Mouse (Mus musculus) stomach, embryonic 16.5 days (tissue): Measurements from ENCODE around the gene Cyp8b1. TPM values are rescaled to one million over a fixed set of nuclear protein-coding genes. Genes with fewer than 3 reads are reported as not detected.
A peak's percentile ranks its signal among the peaks of the same experiment; 100 is the strongest.

Experiments used
- ATAC-seq: fragments of 200-750 bp; cut with Nextera tagmentation; 2 replicates; pipeline ENCODE4 v1.8.0; 2017; ENCODE audit warnings: moderate number of reproducible peaks, moderate TSS enrichment; ENCODE audit not compliant: insufficient read depth, low FRiP score
- H3K27ac ChIP-seq: fragments of 300-500 bp; sonication (generic); 2 replicates; pipeline ENCODE4 v1.5.1; 2014; ENCODE audit warnings: low read length
- H3K27me3 ChIP-seq: fragments of 300-500 bp; sonication (generic); 2 replicates; pipeline ENCODE4 v1.6.1; 2014; ENCODE audit warnings: low read length, control low read depth, mixed read lengths; ENCODE audit not compliant: control insufficient read depth, insufficient read depth
- H3K36me3 ChIP-seq: fragments of 300-500 bp; sonication (generic); 2 replicates; pipeline ENCODE4 v1.6.1; 2014; ENCODE audit warnings: low read length; ENCODE audit not compliant: control insufficient read depth, insufficient read depth
- H3K4me1 ChIP-seq: fragments of 300-500 bp; sonication (generic); 2 replicates; pipeline ENCODE4 v1.6.1; 2014; ENCODE audit warnings: low read length, control low read depth, mixed read lengths; ENCODE audit not compliant: control insufficient read depth, insufficient read depth
- H3K4me2 ChIP-seq: fragments of 300-500 bp; sonication (generic); 2 replicates; pipeline ENCODE4 v1.6.1; 2014; ENCODE audit warnings: low read depth, low read length, mixed read lengths
- H3K4me3 ChIP-seq: fragments of 300-500 bp; sonication (generic); replicated peaks from 2 replicates; pipeline ENCODE4 v1.5.1; 2014; ENCODE audit warnings: mild to moderate bottlenecking, low read length
- H3K9ac ChIP-seq: fragments of 300-500 bp; sonication (generic); 2 replicates; pipeline ENCODE4 v1.6.1; 2014; ENCODE audit warnings: low read length
- H3K9me3 ChIP-seq: fragments of 300-500 bp; sonication (generic); replicated peaks from 2 replicates; pipeline ENCODE4 v1.6.1; 2016; ENCODE audit warnings: low read length, control low read depth; ENCODE audit not compliant: control insufficient read depth
- whole genome bisulfite sequencing: fragments of 180-500 bp; shearing (Covaris S2); extraction: QIAGEN DNeasy Blood & Tissue Kit; methylation state at CpG from one replicate; pipeline ENCODE4 v1.1.7; 2014; 5-methylcytosine and 5-hydroxymethylcytosine counted together
- polyA plus RNA-seq: library from polyadenylated mRNA; unstranded; fragments of >200 nt; fragmentation: Nextera tagmentation; extraction: Ambion mirVana; gene quantifications from 2 replicates; pipeline ENCODE4 v1.2.1, GENCODE M21; 2015

Gene Cyp8b1
- polyA plus RNA-seq, 1 experiment from 2014 or later, result 0.35 TPM

- Histone ChIP-seq H3K4me1 (peaks cover 22% of the 10 kb centered on the region), H3K4me3 (no peak overlapping the region), H3K9ac (no peak overlapping the region), H3K36me3 (no peaks in the 10 kb centered on the region), H3K27ac (peak overlapping the region; percentile 17), H3K4me2 (peak overlapping the region; percentile 35; the same call in 1 of the 2 replicates), H3K27me3 (no peaks in the 10 kb centered on the region), H3K9me3 (no peaks in the 10 kb centered on the region)
- no peak for ATAC-seq
- WGBS, result 45% methylated on average over 4 of the region's 4 CpGs
Measured at GRCm38 (mm10) chr9:121889927-121890440, 26.1 kb downstream of the Cyp8b1 start.

GRCm38 (mm10) chr9:121882015-121882457 lies 34.1 kb downstream of the Cyp8b1 start:
- no peak overlapping the region for H3K4me3 ChIP-seq
- no peaks in the 10 kb centered on the region for H3K36me3 ChIP-seq
- no peak for ATAC-seq
- H3K9me3 ChIP-seq, result no peaks in the 10 kb centered on the region
- H3K9ac ChIP-seq, result 0 out of 2 replicates have a peak overlapping the region, but pooled peaks have one; percentile 37
- 19% methylated on average over 7 of the region's 7 CpGs for WGBS
- H3K27me3 ChIP-seq, result no peaks in the 10 kb centered on the region
- no peak overlapping the region for H3K4me2 ChIP-seq
- H3K27ac ChIP-seq, result no peak overlapping the region
- no peaks in the 10 kb centered on the region for H3K4me1 ChIP-seq

GRCm38 (mm10) chr9:121881301-121881700 lies 34.8 kb downstream of the Cyp8b1 start:
- Histone ChIP-seq H3K27ac (no peak overlapping the region), H3K9me3 (no peaks in the 10 kb centered on the region), H3K4me3 (no peak overlapping the region), H3K4me1 (no peaks in the 10 kb centered on the region), H3K4me2 (no peak overlapping the region), H3K9ac (no peak overlapping the region), H3K27me3 (no peaks in the 10 kb centered on the region), H3K36me3 (no peaks in the 10 kb centered on the region)
- WGBS, result 61% methylated on average over 6 of the region's 6 CpGs
- no peak for ATAC-seq

GRCm38 (mm10) chr9:121880840-121881239 lies 35.3 kb downstream of the Cyp8b1 start:
- Histone ChIP-seq H3K9ac (no peak overlapping the region), H3K9me3 (no peaks in the 10 kb centered on the region), H3K4me1 (no peaks in the 10 kb centered on the region), H3K27ac (no peak overlapping the region), H3K36me3 (no peaks in the 10 kb centered on the region), H3K4me3 (no peak overlapping the region), H3K27me3 (no peaks in the 10 kb centered on the region), H3K4me2 (no peak overlapping the region)
- ATAC-seq, result peak; percentile 37; the same call in 1 of the 2 replicates
- 17% methylated on average over 14 of the region's 14 CpGs for WGBS

- Histone ChIP-seq H3K27me3 (no peaks in the 10 kb centered on the region), H3K27ac (no peak overlapping the region), H3K4me2 (no peak overlapping the region), H3K9ac (no peak overlapping the region), H3K4me1 (no peaks in the 10 kb centered on the region), H3K36me3 (no peaks in the 10 kb centered on the region), H3K4me3 (no peak overlapping the region), H3K9me3 (no peaks in the 10 kb centered on the region)
- 12% methylated on average over 3 of the region's 3 CpGs for WGBS
- no peak for ATAC-seq
Measured at GRCm38 (mm10) chr9:121877052-121877740, 38.9 kb downstream of the Cyp8b1 start.

- H3K4me3 ChIP-seq, result no peak overlapping the region
- H3K9ac ChIP-seq, result no peak overlapping the region
- no peak overlapping the region for H3K27ac ChIP-seq
- H3K27me3 ChIP-seq, result no peaks in the 10 kb centered on the region
- H3K4me1 ChIP-seq, result peaks cover 7% of the 10 kb centered on the region
- no peaks in the 10 kb centered on the region for H3K36me3 ChIP-seq
- ATAC-seq, result no peak
- H3K4me2 ChIP-seq, result no peak overlapping the region
- no peaks in the 10 kb centered on the region for H3K9me3 ChIP-seq
Measured at GRCm38 (mm10) chr9:121873578-121873977, 42.5 kb downstream of the Cyp8b1 start.

- Histone ChIP-seq H3K4me2 (no peak overlapping the region), H3K9me3 (no peaks in the 10 kb centered on the region), H3K4me1 (peaks cover 9% of the 10 kb centered on the region), H3K36me3 (no peaks in the 10 kb centered on the region), H3K27ac (no peak overlapping the region), H3K27me3 (no peaks in the 10 kb centered on the region), H3K4me3 (no peak overlapping the region), H3K9ac (no peak overlapping the region)
- ATAC-seq, result no peak
- WGBS, result 77% methylated on average over 2 of the region's 2 CpGs
Measured at GRCm38 (mm10) chr9:121872062-121872683, 43.9 kb downstream of the Cyp8b1 start.

GRCm38 (mm10) chr9:121869973-121870515 lies 46.1 kb downstream of the Cyp8b1 start:
- ATAC-seq, result no peak
- Histone ChIP-seq H3K9me3 (no peaks in the 10 kb centered on the region), H3K27ac (no peak overlapping the region), H3K4me2 (no peak overlapping the region), H3K36me3 (no peaks in the 10 kb centered on the region), H3K9ac (no peak overlapping the region), H3K4me1 (peaks cover 16% of the 10 kb centered on the region), H3K4me3 (no peak overlapping the region), H3K27me3 (no peaks in the 10 kb centered on the region)
- 41% methylated on average over 4 of the region's 4 CpGs for WGBS

- WGBS, result 77% methylated on average over 5 of the region's 5 CpGs
- no peak for ATAC-seq
- no peaks in the 10 kb centered on the region for H3K9me3 ChIP-seq
- no peak overlapping the region for H3K4me3 ChIP-seq
- no peak overlapping the region for H3K4me2 ChIP-seq
- H3K27ac ChIP-seq, result no peak overlapping the region
- peaks cover 17% of the 10 kb centered on the region for H3K4me1 ChIP-seq
- no peaks in the 10 kb centered on the region for H3K36me3 ChIP-seq
- H3K9ac ChIP-seq, result no peak overlapping the region
- H3K27me3 ChIP-seq, result no peaks in the 10 kb centered on the region
Measured at GRCm38 (mm10) chr9:121869432-121869831, 46.7 kb downstream of the Cyp8b1 start.
